Mouse (Mus musculus) gastrocnemius, postnatal 10 days (tissue): Measurements from ENCODE around the gene Ankrd2. TPM values are rescaled to one million over a fixed set of nuclear protein-coding genes. Genes with fewer than 3 reads are reported as not detected.

Experiments
- DNase-seq: peaks from one replicate; pipeline ENCODE4 v3.0.0; 2021; ENCODE audit warnings: mixed read lengths
- long read RNA-seq, 2 experiments: library from polyadenylated mRNA; stranded (forward); transcript quantifications; one replicate each; pipeline ENCODE4 v2.0.0; 2021
- total RNA-seq, 2 experiments: library from RNA; stranded (reverse); gene quantifications; 2 replicates each; pipeline ENCODE4 v1.2.3; 2021

Ankrd2 gene
- total RNA-seq: 10 to 100 TPM; 65.0 to 72.7 TPM
- long read RNA-seq, experiment 1, transcript Ankrd2-202 (9 exons, 1,138 nt): major isoform, 44 of 54 reads
- long read RNA-seq, experiment 1, partial matches to known transcripts: 1 of 54 reads
- long read RNA-seq, experiment 1, other reads (novel, unspliced or antisense): 9 of 54 reads
- long read RNA-seq, experiment 2, transcript Ankrd2-202 (9 exons, 1,138 nt): major isoform, 28 of 37 reads
- long read RNA-seq, experiment 2, partial matches to known transcripts: 2 of 37 reads
- long read RNA-seq, experiment 2, other reads (novel, unspliced or antisense): 7 of 37 reads

GRCm38 (mm10) chr19:42035456-42036248, at the start of gene Ankrd2:
Ankrd2 (plus strand) TSS chr19:42036000.
- DNase-seq: peak; percentile 81

GRCm38 (mm10) chr19:41987206-41987605, 48.6 kb upstream of the Ankrd2 start:
- peak; percentile 48 for DNase-seq

GRCm38 (mm10) chr19:41989810-41990209, 46.0 kb upstream of the Ankrd2 start:
- DNase-seq: no peak

GRCm38 (mm10) chr19:41991926-41992477, 43.8 kb upstream of the Ankrd2 start:
- no peak for DNase-seq

GRCm38 (mm10) chr19:41992971-41993370, 42.8 kb upstream of the Ankrd2 start:
- DNase-seq: no peak

GRCm38 (mm10) chr19:41993484-41993883, 42.3 kb upstream of the Ankrd2 start:
- DNase-seq: peak; percentile 93

- no peak for DNase-seq
Measured at GRCm38 (mm10) chr19:41994023-41994422, 41.8 kb upstream of the Ankrd2 start.

- no peak for DNase-seq
Measured at GRCm38 (mm10) chr19:41995483-41995882, 40.3 kb upstream of the Ankrd2 start.

- no peak for DNase-seq
Measured at GRCm38 (mm10) chr19:41997090-41997489, 38.7 kb upstream of the Ankrd2 start.

- no peak for DNase-seq
Measured at GRCm38 (mm10) chr19:41998770-41999548, 36.8 kb upstream of the Ankrd2 start.

- DNase-seq: no peak
Measured at GRCm38 (mm10) chr19:41999688-42000283, 36.0 kb upstream of the Ankrd2 start.

- no peak for DNase-seq
Measured at GRCm38 (mm10) chr19:42000446-42000958, 35.3 kb upstream of the Ankrd2 start.

GRCm38 (mm10) chr19:42001253-42001980, 34.4 kb upstream of the Ankrd2 start:
- DNase-seq: no peak

- no peak for DNase-seq
Measured at GRCm38 (mm10) chr19:42004258-42004657, 31.5 kb upstream of the Ankrd2 start.

- no peak for DNase-seq
Measured at GRCm38 (mm10) chr19:42005616-42006015, 30.2 kb upstream of the Ankrd2 start.

- DNase-seq: no peak
Measured at GRCm38 (mm10) chr19:42006568-42006967, 29.2 kb upstream of the Ankrd2 start.

GRCm38 (mm10) chr19:42008586-42008985, 27.2 kb upstream of the Ankrd2 start:
- DNase-seq: no peak

GRCm38 (mm10) chr19:42009067-42009466, 26.7 kb upstream of the Ankrd2 start:
- DNase-seq: no peak

- no peak for DNase-seq
Measured at GRCm38 (mm10) chr19:42010436-42010835, 25.4 kb upstream of the Ankrd2 start.

GRCm38 (mm10) chr19:42011123-42011522, 24.7 kb upstream of the Ankrd2 start:
- no peak for DNase-seq

GRCm38 (mm10) chr19:42014231-42014825, 21.5 kb upstream of the Ankrd2 start:
- DNase-seq: peak; percentile 35
